Mouse (Mus musculus): Measurements from ENCODE around the gene Sdf2l1.
"Not testable (repeated sequence)": the region's sequence is repeated elsewhere in the genome, so short reads cannot be mapped to it uniquely, and the experiment has no call there.

Sdf2l1 gene

GRCm38 (mm10) chr16:17132089-17132905, at the start of gene Sdf2l1:
TSS of gene Sdf2l1 (minus strand) at chr16:17132383.
- DNase-seq: peak; percentile 98

GRCm38 (mm10) chr16:17181382-17181781, 49.2 kb upstream of the Sdf2l1 start:
- peak; percentile 71 for DNase-seq

- no peak for DNase-seq
Measured at GRCm38 (mm10) chr16:17179706-17180105, 47.5 kb upstream of the Sdf2l1 start.

- no peak for DNase-seq
Measured at GRCm38 (mm10) chr16:17177623-17178170, 45.5 kb upstream of the Sdf2l1 start.

- no peak for DNase-seq
Measured at GRCm38 (mm10) chr16:17175765-17176164, 43.6 kb upstream of the Sdf2l1 start.

GRCm38 (mm10) chr16:17168049-17168448, 35.9 kb upstream of the Sdf2l1 start:
- DNase-seq: no peak

- no peak for DNase-seq
Measured at GRCm38 (mm10) chr16:17167179-17167578, 35.0 kb upstream of the Sdf2l1 start.

- DNase-seq: not testable (repeated sequence)
Measured at GRCm38 (mm10) chr16:17165478-17165877, 33.3 kb upstream of the Sdf2l1 start.

GRCm38 (mm10) chr16:17154346-17154745, 22.2 kb upstream of the Sdf2l1 start:
- DNase-seq: no peak

GRCm38 (mm10) chr16:17151874-17152273, 19.7 kb upstream of the Sdf2l1 start:
- DNase-seq: no peak

- DNase-seq: no peak
Measured at GRCm38 (mm10) chr16:17150520-17151258, 18.5 kb upstream of the Sdf2l1 start.

- no peak for DNase-seq
Measured at GRCm38 (mm10) chr16:17148084-17148483, 15.9 kb upstream of the Sdf2l1 start.

GRCm38 (mm10) chr16:17147391-17147929, 15.3 kb upstream of the Sdf2l1 start:
- peak; percentile 20 for DNase-seq

- DNase-seq: peak; percentile 85
Measured at GRCm38 (mm10) chr16:17146772-17147235, 14.6 kb upstream of the Sdf2l1 start, which contains the start of gene Ccdc116. TSS of gene Ccdc116 (minus strand) at chr16:17147229.

GRCm38 (mm10) chr16:17144339-17144738, 12.2 kb upstream of the Sdf2l1 start, which contains the start of gene Ydjc:
TSS of gene Ydjc (plus strand) at chr16:17144621.
- no peak for DNase-seq

- DNase-seq: no peak
Measured at GRCm38 (mm10) chr16:17137355-17137754, 5.2 kb upstream of the Sdf2l1 start.

GRCm38 (mm10) chr16:17132906-17133200, 670 bp upstream of the Sdf2l1 start:
- DNase-seq: no peak

GRCm38 (mm10) chr16:17131191-17132088, 743 bp downstream of the Sdf2l1 start:
- no peak for DNase-seq

- peak; percentile 32 for DNase-seq
Measured at GRCm38 (mm10) chr16:17127292-17127691, 4.9 kb downstream of the Sdf2l1 start.

- peak; percentile 56 for DNase-seq
Measured at GRCm38 (mm10) chr16:17124871-17125520, 7.2 kb downstream of the Sdf2l1 start, which contains the start of gene 2610318N02Rik. TSS of gene 2610318N02Rik (minus strand) at chr16:17125167.

GRCm38 (mm10) chr16:17124119-17124870, 7.9 kb downstream of the Sdf2l1 start:
- DNase-seq: no peak

Measured in layer of hippocampus, adult 9-11 months (tissue).